Mouse (Mus musculus) WW6 (cell line): ENCODE results near the gene Olfr1175-ps.

Source experiments
- DNase-seq: peaks from one replicate; pipeline ENCODE4 v3.0.0-alpha.2; 2013; ENCODE audit warnings: low read depth, low spot score

Gene Olfr1175-ps

DNA sequence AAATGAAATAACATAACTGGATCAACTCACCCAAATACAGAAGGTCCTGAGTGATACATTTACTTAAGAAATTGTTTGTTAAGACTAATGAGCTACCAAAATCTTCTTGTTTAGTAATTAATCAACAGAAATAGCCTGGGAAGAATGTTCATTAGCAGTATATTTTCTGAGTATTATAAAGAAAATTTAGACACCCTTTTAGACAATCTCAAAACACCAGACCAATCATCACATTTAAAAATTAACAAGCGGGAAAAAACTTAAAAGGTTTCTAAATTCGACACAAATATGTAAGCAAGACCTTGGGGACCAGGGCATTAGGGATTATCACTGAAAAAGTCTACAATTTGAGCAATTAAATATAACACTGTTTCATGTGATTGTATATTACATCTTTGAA is at the start of gene Olfr1175-ps:
Olfr1175-ps (minus strand) TSS at position 101 of the 400 bp plus-strand sequence.
- DNase-seq = no peak

DNA sequence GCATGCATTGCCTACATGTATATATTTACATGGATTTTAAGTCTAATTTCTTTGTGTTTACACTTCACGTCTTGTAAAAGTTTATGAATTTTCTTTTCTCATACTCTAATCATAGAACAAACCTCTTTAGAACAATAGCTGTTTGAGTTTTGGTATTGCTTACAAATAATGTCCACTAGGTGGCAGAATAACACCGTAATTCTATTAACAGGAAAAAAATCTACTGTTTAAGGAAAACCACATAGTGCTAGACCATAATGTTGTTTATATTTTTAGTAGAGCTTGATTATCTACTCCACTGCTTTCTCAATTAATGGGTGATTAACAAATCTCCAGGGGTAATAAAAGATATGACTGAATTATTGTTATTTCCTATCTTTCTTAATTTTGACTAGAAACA is 29.3 kb upstream of the Olfr1175-ps start:
- DNase-seq = no peak

DNA sequence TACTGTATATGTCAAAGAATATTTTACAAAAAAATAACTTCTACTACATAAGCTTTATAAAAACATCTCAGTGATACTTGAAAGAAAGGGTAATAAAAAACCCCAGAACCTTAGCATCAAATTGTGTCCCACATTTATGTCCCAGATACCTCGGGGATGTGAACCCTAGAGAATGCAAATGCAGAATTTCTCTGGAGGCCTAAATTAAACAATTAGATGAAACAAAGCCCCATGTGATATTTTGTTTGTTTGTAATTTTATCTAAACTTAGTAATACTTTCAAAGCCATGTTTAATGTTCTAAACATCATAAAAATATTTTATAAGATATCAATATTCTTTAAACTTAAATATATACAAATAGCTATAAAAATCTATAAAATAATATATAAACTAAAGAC is 19.4 kb upstream of the Olfr1175-ps start, which contains the start of gene Olfr1177-ps:
Olfr1177-ps (minus strand) TSS at position 101 of the 400 bp plus-strand sequence.
- DNase-seq = no peak

DNA sequence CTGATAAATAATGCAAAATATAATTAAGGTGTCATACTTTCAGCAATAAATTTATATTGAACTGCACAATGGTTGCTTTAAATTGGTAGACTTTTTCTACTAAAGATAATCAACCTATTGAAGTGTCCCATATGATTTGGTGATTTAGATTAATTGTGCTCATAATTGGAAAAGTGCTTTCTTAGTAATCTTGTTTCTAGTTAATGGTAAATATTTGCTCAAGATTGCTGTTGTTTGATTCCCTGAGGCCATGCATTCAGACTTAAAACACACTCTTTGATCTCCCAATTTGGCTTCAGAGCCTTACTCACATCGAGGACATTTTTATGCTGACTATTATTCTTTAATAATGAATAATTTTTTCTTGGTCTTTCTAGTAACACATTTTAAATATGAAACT is 9.4 kb upstream of the Olfr1175-ps start, which contains the start of gene Olfr1176:
Olfr1176 (plus strand) TSS at position 301 of the 400 bp plus-strand sequence.
- DNase-seq = no peak

DNA sequence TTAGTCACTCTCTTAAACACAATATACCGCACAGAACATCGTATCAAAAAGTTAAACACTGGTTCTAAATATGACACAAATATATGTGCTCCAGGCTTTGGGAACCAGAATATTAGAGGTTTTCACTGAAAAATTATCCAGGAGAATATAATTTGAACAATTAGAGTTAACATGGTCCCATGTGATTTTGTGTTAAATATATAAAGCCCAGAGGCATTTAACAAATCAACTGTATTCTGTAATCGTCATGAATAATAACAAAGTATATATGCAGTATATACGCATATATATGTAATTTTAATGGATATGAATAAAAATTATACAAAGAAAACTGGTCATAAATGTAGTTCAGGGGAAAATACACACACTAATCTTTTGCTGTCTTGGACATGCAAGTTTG is 12.0 kb downstream of the Olfr1175-ps start, which contains the start of gene Olfr1174-ps:
Olfr1174-ps (minus strand) TSS at position 101 of the 400 bp plus-strand sequence.
- DNase-seq = no peak

DNA sequence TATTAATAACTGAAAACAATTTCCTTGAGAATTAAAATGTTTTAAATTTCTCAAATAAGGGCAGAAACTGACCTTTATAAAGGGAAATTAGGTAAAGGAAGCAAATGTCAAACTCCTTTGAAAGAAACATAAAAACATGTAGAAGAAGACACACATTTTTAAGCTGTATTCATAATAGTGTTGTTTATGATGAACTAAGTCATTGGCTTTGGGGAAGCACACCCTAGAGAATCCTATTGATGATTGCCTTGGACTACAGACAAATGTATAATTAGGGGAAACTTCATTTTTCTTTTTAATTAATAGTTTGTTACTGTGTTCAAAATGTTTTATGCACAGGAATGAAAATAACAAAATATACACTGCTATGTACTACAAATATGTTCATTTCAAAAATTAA is 47.2 kb downstream of the Olfr1175-ps start, which contains the start of gene Olfr1173:
Olfr1173 (minus strand) TSS at position 101 of the 400 bp plus-strand sequence.
- DNase-seq = no peak
